Mouse (Mus musculus) bone marrow macrophage, adult 2 months (primary cell): ENCODE results near the gene Lemd1.

ENCODE experiments used
- CTCF ChIP-seq: IDR thresholded peaks from 2 replicates; pipeline ENCODE4 v1.5.1; 2012; ENCODE audit warnings: low read depth, mild to moderate bottlenecking, low read length, moderate library complexity
- POLR2A ChIP-seq: IDR thresholded peaks from 2 replicates; pipeline ENCODE4 v1.6.1; 2012; ENCODE audit warnings: mild to moderate bottlenecking, low read depth, low read length, borderline replicate concordance

GRCm38 (mm10) chr1:132143730-132144129 lies 47.5 kb upstream of the Lemd1 start:
- TF ChIP-seq CTCF: no peak
- no peak for TF ChIP-seq POLR2A
